Mouse (Mus musculus) midbrain, embryonic 12.5 days (tissue): ENCODE results near the gene Pnrc2. TPM values are rescaled to one million over a fixed set of nuclear protein-coding genes. Genes with fewer than 3 reads are reported as not detected.
A peak's percentile ranks its signal among the peaks of the same experiment; 100 is the strongest.

Experiments used
- ATAC-seq: fragments of 200-750 bp; cut with Nextera tagmentation; 2 replicates; pipeline ENCODE4 v1.8.0; 2017; ENCODE audit warnings: low read depth, moderate TSS enrichment, moderate library complexity; ENCODE audit not compliant: low FRiP score
- H3K27ac ChIP-seq: fragments of 300-500 bp; sonication (generic); replicated peaks from 2 replicates; pipeline ENCODE4 v1.5.1; 2016; ENCODE audit warnings: mild to moderate bottlenecking
- H3K27me3 ChIP-seq: fragments of 300-500 bp; sonication (generic); 2 replicates; pipeline ENCODE4 v1.6.1; 2016; ENCODE audit warnings: mild to moderate bottlenecking
- H3K36me3 ChIP-seq: fragments of 300-500 bp; sonication (generic); 2 replicates; pipeline ENCODE4 v1.6.1; 2016
- H3K4me1 ChIP-seq: fragments of 300-500 bp; sonication (generic); 2 replicates; pipeline ENCODE4 v1.6.1; 2016
- H3K4me2 ChIP-seq: fragments of 300-500 bp; sonication (generic); replicated peaks from 2 replicates; pipeline ENCODE4 v1.6.1; 2016; ENCODE audit warnings: mild to moderate bottlenecking, moderate library complexity
- H3K4me3 ChIP-seq: fragments of 300-500 bp; sonication (generic); 2 replicates; pipeline ENCODE4 v1.5.1; 2016; ENCODE audit warnings: mild to moderate bottlenecking
- H3K9ac ChIP-seq: fragments of 300-500 bp; sonication (generic); replicated peaks from 2 replicates; pipeline ENCODE4 v1.6.1; 2016; ENCODE audit warnings: mild to moderate bottlenecking, moderate library complexity
- H3K9me3 ChIP-seq: fragments of 300-500 bp; sonication (generic); 2 replicates; pipeline ENCODE4 v1.6.1; 2016; ENCODE audit warnings: mild to moderate bottlenecking
- WGBS: fragments of 180-500 bp; shearing (Covaris S2); methylation state at CpG from one replicate; pipeline ENCODE4 v1.1.7; 2016; 5-methylcytosine and 5-hydroxymethylcytosine counted together
- polyA plus RNA-seq: library from polyadenylated mRNA; unstranded; fragments of >200 nt; fragmentation: Nextera tagmentation; extraction: Ambion mirVana; gene quantifications from 2 replicates; pipeline ENCODE4 v1.2.1, GENCODE M21; 2016

Pnrc2 gene
- polyA plus RNA-seq: 189 and 199 TPM in 2 replicates

DNA sequence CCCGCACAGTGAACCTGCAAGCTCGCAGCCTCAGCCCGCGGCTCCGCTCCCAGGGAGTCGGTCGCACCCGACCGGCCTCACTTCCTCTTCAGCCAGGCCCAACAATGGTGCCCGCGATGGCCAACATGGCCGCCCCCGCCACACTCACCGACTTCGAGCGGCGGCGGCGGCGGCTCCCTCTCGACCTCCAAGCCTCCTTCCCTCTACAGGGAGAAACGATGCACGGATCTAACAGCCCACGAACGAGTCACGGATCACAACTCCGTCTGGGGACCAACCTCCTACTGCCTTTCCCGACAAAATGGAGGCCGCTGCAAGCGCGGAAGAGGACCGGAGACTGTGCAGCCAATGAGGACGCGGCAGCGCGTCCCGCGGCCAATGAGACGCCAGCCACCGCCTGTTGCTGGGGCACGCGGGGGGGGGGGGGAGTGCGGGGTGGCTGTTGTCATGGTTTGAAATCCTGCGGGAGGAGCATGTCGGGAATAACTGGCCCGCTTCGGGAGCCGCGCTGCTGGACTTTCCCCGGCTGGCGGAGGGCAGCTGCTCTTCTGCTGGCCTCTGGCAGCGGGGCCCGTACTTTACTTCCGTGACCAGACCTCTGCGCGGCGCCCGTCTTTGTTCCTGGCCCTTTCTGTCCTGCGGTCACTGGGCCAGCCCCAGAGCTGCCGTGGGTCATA lies at the start of gene Pnrc2:
Gene Pnrc2 (minus strand): TSS at position 325 of the 677 bp plus-strand sequence.
- H3K4me1 ChIP-seq: peaks cover 50% of the 10 kb centered on the region
- peak within 1 kb of the TSS; percentile 82 for H3K4me3 ChIP-seq
- 0% methylated on average over 57 of the region's 60 CpGs for WGBS
- peak; percentile 95 for ATAC-seq
- no peaks in the 10 kb centered on the region for H3K27me3 ChIP-seq
- no peaks in the 10 kb centered on the region for H3K9me3 ChIP-seq
- H3K27ac ChIP-seq: peak within 1 kb of the TSS; percentile 99
- peak within 1 kb of the TSS; percentile 86 for H3K4me2 ChIP-seq
- H3K36me3 ChIP-seq: peaks cover 16% of the 10 kb centered on the region; the same call in 1 of the 2 replicates
- peak within 1 kb of the TSS; percentile 94 for H3K9ac ChIP-seq

DNA sequence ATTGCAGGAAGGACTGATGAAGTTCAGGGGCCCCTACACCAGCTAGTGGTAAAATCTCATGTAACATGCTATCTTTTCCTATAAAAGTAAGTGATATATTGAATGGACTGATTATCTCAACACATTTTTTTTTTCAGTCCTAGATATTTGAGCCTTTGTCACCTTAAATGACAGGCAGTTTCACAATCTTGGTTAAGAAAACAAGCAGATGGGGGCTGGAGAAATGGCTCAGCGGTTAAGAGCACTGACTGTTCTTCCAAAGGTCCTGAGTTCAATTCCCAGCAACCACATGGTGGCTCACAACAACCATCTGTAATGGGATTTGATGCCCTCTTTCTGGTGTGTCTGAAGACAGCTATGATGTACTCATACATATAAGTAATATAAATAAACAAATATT lies 48.5 kb upstream of the Pnrc2 start:
- 97% methylated on average over 1 of the region's 1 CpGs for WGBS
- Histone ChIP-seq H3K9ac (no peak overlapping the region), H3K36me3 (peaks cover 24% of the 10 kb centered on the region)

DNA sequence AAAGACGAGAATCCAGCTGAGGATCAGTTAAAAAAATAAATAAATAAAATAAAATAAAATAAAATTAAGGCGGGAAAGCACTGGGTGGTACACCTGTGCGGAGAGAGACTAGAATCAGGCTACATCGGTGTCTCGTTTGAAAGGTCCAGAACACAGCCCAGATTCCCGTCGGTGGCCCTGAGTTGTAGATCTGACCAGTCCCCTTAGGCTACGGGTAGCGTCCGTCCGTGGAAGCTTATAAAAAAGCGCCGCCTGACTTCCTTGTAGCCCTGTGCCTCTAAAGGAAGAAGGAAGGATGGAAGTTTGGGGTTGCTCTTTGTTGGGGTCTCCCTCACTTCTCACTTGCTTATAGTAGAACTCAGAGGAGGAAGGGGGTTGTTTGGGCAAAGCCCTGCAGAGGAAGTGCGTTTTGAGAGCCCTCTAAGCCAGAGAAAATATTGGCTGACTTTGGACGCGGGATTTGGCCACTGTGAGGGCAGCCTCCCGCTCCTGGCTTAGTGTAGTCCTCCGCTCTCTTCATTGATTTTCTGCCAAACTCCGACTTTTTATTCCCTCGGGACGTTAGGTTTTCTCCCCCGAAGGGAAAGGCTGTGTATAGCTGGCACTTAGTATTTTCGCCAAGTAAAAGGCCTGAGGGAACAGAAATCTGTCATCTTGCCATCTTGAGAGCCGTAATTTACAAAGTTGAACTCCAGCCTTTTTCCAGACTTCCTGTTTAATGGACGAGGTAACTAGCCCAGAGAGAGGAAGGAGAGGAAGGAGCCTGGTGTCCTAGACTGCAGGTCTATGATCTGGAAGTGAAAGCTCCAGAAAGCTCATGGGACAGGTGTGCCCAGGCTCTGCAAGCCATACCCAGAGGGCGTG lies 47.8 kb upstream of the Pnrc2 start:
- no peak for ATAC-seq
- H3K4me3 ChIP-seq: peak overlapping the region; percentile 79
- 10% methylated on average over 26 of the region's 26 CpGs for WGBS
- peak overlapping the region; percentile 80 for H3K9ac ChIP-seq
- H3K4me2 ChIP-seq: peak overlapping the region; percentile 91
- H3K27ac ChIP-seq: peak overlapping the region; percentile 79
- H3K9me3 ChIP-seq: no peaks in the 10 kb centered on the region
- peaks cover 24% of the 10 kb centered on the region for H3K36me3 ChIP-seq
- H3K27me3 ChIP-seq: no peaks in the 10 kb centered on the region
- peaks cover 10% of the 10 kb centered on the region for H3K4me1 ChIP-seq

More for the DNA sequence above, 48.5 kb upstream of the Pnrc2 start:
- H3K9me3 ChIP-seq: no peaks in the 10 kb centered on the region
- ATAC-seq: no peak
- H3K4me3 ChIP-seq: peak overlapping the region; percentile 79; the same call in 1 of the 2 replicates
- no peaks in the 10 kb centered on the region for H3K27me3 ChIP-seq
- H3K4me2 ChIP-seq: peak overlapping the region; percentile 91
- H3K27ac ChIP-seq: no peak overlapping the region
- peaks cover 10% of the 10 kb centered on the region for H3K4me1 ChIP-seq

DNA sequence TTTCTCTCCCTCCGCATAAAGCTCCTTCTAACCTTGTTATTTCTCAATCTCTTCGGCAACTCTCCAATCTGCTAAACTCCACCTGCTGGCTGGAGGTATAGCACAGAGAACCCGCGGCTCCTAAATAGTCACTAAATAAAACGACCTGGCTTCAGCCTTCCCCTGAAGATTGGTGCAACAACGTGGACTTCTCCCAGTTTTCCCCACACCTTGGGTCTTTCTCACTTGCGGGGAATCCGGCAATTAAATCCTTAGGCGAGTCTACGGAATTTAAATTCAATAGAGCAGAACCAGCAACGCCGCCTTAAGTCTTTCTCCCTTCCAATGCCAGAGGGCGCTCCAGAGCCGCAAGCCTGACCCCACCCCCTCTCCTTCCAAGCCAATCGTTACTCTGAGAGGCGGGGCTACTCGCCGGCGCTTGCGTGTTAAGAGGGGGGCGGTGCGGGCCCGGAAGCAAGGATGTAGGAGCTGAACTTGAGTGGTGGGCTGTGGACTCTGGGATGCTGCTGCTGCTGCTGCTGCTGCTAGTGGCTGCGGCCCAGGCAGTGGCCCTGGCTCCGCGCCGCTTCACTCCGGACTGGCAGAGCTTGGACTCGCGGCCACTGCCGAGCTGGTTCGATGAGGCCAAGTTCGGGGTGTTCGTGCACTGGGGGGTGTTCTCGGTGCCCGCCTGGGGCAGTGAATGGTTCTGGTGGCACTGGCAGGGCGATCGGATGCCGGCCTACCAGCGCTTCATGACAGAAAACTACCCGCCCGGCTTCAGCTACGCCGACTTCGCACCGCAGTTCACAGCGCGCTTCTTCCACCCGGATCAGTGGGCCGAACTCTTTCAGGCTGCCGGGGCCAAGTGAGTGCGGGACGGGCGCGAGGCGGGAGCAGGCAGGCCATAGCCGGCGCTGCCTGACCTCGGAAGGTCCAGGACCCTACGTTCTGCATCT lies 46.9 kb upstream of the Pnrc2 start, which contains the start of gene Fuca1:
Gene Fuca1 (plus strand): TSS at position 432 of the 938 bp plus-strand sequence.
- Histone ChIP-seq H3K4me3 (peak within 1 kb of the TSS; percentile 79), H3K27me3 (no peaks in the 10 kb centered on the region), H3K27ac (peak within 1 kb of the TSS; percentile 79)

DNA sequence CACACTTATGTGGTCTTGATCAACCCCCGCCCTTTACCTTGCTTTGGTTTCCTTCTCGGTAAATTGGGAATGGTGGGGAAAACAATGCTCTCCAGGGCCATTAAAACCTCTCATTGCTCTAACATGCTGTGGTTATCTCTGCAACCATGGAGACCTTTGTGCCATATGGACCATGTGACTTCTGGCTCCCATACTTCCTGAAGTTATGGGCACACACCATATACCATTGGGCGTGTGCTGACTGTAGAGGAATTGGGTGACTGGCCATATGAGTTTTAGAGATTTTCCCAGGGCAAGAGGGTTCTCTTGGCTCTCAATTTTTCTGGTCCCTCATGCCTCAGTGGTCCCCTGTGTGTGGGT lies 45.6 kb upstream of the Pnrc2 start:
- Histone ChIP-seq H3K4me1 (peaks cover 10% of the 10 kb centered on the region), H3K27me3 (no peaks in the 10 kb centered on the region), H3K9me3 (no peaks in the 10 kb centered on the region), H3K27ac (no peak overlapping the region), H3K36me3 (peaks cover 11% of the 10 kb centered on the region; the same call in 1 of the 2 replicates), H3K4me2 (no peak overlapping the region), H3K9ac (no peak overlapping the region), H3K4me3 (no peak overlapping the region)
- 93% methylated on average over 3 of the region's 3 CpGs for WGBS
- no peak for ATAC-seq

More for the DNA sequence above, 46.9 kb upstream of the Pnrc2 start, which contains the start of gene Fuca1:
- Histone ChIP-seq H3K9ac (peak within 1 kb of the TSS; percentile 80), H3K4me2 (peak within 1 kb of the TSS; percentile 91), H3K9me3 (no peaks in the 10 kb centered on the region), H3K4me1 (peaks cover 10% of the 10 kb centered on the region), H3K36me3 (peaks cover 19% of the 10 kb centered on the region)
- ATAC-seq: peak; percentile 95
- 2% methylated on average over 60 of the region's 60 CpGs for WGBS

DNA sequence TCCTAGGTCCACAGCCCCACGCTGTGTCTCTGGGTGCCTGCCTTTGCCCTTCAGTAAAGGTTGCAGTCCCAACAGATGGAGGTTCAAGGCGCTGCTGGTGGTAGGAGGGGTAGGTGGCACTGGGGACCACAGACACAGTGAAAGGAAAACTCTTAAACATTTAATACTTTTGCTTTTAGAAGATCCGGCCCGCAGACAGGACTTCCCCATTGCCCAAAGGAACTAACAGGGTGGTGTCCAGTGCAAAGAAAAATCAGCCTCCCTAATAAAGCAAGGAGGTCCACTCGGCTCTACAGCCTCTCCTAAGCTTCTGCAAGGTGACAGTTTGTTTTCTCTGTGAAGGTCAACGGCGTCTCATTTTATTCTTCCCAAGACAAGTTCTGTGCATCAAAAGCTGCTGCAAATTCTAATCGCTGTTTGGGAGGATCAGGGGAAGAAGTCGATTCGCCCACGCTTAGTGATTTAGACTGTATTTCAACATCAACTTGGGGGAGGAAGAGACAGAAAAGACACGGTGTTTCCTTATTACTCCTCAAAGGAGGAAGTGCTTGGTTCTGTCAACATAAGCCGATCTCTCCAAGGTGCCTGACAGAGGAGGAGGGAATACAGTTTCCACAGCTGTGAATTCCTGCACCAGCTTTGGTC lies 45.1 kb upstream of the Pnrc2 start:
- WGBS: 91% methylated on average over 13 of the region's 13 CpGs
- H3K27ac ChIP-seq: no peak overlapping the region
- H3K9ac ChIP-seq: no peak overlapping the region
- no peak overlapping the region for H3K4me3 ChIP-seq
- H3K4me1 ChIP-seq: peaks cover 10% of the 10 kb centered on the region
- no peaks in the 10 kb centered on the region for H3K9me3 ChIP-seq
- no peak for ATAC-seq
- H3K27me3 ChIP-seq: no peaks in the 10 kb centered on the region
- no peak overlapping the region for H3K4me2 ChIP-seq
- peaks cover 9% of the 10 kb centered on the region; the same call in 1 of the 2 replicates for H3K36me3 ChIP-seq

DNA sequence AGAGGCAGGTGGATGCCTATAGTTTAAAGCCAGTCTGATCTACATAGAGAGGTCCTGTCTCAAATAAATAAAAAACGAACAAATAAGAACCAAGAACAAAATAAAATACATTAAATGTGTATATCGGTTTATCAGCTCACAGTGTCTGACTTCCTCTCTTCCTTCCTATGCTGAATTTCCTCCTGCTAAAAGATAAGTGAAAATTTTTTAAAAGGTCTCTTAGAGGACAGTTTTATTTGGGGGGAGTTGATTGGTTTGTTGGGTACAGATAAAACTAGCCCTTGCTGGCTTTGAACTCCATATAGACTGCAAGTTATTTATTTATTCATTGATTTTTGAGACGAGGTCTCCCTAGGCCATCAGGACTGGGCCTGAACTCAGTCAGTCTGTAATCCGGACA lies 39.8 kb upstream of the Pnrc2 start:
- Histone ChIP-seq H3K4me1 (peaks cover 10% of the 10 kb centered on the region; the same call in 1 of the 2 replicates), H3K9me3 (no peaks in the 10 kb centered on the region), H3K9ac (no peak overlapping the region), H3K4me3 (no peak overlapping the region), H3K4me2 (no peak overlapping the region), H3K27me3 (no peaks in the 10 kb centered on the region), H3K27ac (peak overlapping the region; percentile 78), H3K36me3 (no peaks in the 10 kb centered on the region)
- 74% methylated on average over 4 of the region's 4 CpGs for WGBS
- no peak for ATAC-seq

DNA sequence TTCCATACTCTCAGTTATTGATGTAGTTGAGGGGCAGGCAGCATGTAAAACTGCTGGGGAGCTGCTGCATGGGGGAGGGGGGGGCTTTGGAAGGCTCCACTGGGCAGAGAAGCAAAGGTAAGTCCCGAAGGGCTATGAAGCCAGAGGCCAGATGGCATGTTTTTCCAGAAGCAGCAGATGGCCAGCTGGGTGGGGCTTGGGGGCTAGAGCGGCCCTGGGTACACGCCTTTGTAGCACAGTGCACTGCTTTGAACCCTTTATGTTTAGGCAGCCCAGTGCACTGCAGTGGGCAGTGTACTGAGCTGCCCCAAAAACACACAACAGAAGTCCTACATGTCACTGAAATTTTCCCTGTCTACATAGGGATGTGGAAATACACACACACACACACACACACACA lies 39.2 kb upstream of the Pnrc2 start:
- WGBS: 29% methylated on average over 3 of the region's 3 CpGs
- Histone ChIP-seq H3K27me3 (no peaks in the 10 kb centered on the region), H3K9me3 (no peaks in the 10 kb centered on the region), H3K4me1 (peaks cover 10% of the 10 kb centered on the region; the same call in 1 of the 2 replicates), H3K27ac (peak overlapping the region; percentile 78), H3K4me2 (no peak overlapping the region), H3K4me3 (no peak overlapping the region), H3K36me3 (no peaks in the 10 kb centered on the region), H3K9ac (no peak overlapping the region)
- peak; percentile 83 for ATAC-seq

DNA sequence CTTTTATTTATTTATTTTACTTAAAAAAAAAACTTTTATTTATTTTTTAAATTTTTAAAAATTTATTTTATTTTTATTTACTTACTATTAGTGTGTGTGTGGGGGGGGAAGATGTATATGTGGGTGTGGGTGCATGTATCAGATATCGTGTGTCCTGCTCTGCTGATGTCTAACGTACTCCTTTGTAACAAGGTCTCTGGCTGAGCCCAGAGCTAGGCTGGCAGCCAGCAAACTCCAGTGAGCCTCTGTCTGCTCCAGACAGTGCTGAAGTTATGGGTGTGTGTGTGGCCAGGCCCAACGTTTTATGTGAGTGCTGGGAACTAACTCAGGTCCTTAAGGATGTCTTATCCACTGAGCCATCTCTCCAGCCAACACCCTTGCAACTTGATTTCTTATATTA lies 38.5 kb upstream of the Pnrc2 start:
- Histone ChIP-seq H3K9ac (no peak overlapping the region), H3K4me3 (no peak overlapping the region), H3K4me1 (peaks cover 10% of the 10 kb centered on the region; the same call in 1 of the 2 replicates), H3K27ac (peak overlapping the region; percentile 78), H3K36me3 (no peaks in the 10 kb centered on the region), H3K27me3 (no peaks in the 10 kb centered on the region), H3K4me2 (no peak overlapping the region), H3K9me3 (no peaks in the 10 kb centered on the region)
- 72% methylated on average over 3 of the region's 3 CpGs for WGBS
- ATAC-seq: no peak

DNA sequence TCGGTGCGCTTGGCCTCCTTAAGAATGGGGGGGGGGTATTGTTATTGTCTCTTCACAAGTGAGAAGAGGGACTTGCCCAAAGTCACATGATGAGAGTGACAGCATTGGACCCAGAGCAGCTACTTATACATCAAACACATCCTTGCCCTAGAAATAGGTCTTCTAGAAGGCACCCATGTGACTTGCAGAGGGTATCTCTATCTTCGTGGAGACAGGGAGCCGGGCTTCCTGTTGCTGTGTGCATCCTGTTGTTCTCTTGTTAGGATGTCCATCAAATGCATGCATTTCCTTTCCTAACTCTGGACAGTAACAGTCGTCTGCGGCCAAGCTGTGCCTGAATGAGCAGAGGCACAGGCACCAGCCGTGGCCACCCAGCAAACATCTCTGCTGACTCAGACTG lies 37.9 kb upstream of the Pnrc2 start:
- WGBS: 76% methylated on average over 7 of the region's 7 CpGs
- Histone ChIP-seq H3K9me3 (no peaks in the 10 kb centered on the region), H3K4me2 (no peak overlapping the region), H3K9ac (no peak overlapping the region), H3K4me1 (peaks cover 10% of the 10 kb centered on the region; the same call in 1 of the 2 replicates), H3K36me3 (no peaks in the 10 kb centered on the region), H3K27ac (no peak overlapping the region), H3K27me3 (no peaks in the 10 kb centered on the region), H3K4me3 (no peak overlapping the region)
- no peak for ATAC-seq
